Mouse (Mus musculus) olfactory bulb, adult 2 months (tissue): Measurements from ENCODE around the gene Mpzl1.

ENCODE experiments used
- CTCF ChIP-seq: fragments of 200-500 bp; IDR thresholded peaks from 2 replicates; pipeline ENCODE4 v1.5.1; 2012; ENCODE audit warnings: low read depth, mild to moderate bottlenecking, low read length, moderate library complexity; ENCODE audit not compliant: insufficient read depth
- POLR2A ChIP-seq: fragments of 200-500 bp; IDR thresholded peaks from 2 replicates; pipeline ENCODE4 v1.6.1; 2012; ENCODE audit warnings: mild to moderate bottlenecking, low read depth, low read length, moderate library complexity; ENCODE audit not compliant: insufficient read depth

DNA sequence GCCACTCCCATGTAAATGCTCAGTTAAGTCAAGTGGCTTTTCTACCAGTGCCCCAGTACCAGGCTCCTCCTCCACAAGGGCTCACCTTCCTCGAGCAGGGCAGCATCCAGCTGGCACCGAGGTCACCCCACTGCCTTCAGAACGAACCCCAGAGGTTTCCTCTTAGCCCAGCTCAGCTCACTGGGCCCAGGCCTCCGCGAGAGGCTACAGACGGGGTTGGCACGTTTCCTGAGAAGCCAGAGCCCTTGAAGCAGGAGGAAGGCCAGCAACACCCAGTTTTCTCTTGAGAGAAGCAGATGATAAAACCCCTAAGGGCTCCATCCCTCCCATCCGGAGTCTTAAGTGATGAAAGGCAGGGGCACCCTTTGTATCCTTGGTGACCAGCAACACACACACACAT lies 43.6 kb downstream of the Mpzl1 start:
- TF ChIP-seq CTCF (no peak), POLR2A (no peak)
